Mouse (Mus musculus): ENCODE measurements at regions not wholly inside any gene's neighbourhood (a gene's known extent, or its start where the extent isn't known, plus 50 kb on each side); places are given as distances from the start of the nearest gene placed in this dataset.
"Not testable (repeated sequence)": the region's sequence is repeated elsewhere in the genome, so short reads cannot be mapped to it uniquely, and the experiment has no call there.

DNA sequence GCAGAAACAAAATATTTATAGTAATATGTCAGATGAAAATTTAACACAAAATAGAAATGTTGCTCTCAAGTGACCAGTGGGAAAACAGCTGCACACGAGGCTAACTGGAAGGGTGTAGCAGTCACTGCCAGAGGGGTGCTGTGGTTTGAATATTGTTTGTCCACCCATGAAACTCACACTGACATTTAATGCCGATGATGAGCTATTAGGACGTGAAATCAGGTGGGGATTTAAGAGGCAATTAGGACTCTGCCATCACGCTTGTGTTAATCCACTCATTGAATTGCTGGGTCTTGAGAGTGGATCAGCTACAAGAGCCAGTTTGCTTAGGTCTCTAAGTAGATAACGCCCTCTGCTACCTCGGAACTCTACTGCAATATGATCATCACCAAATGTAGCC is 114.3 kb upstream of the Slc1a3 start:
- H3K27ac ChIP-seq (replicated peaks): no peak overlapping the region
- WGBS: 67% methylated on average over 6 of the region's 6 CpGs
- H3K9ac ChIP-seq: no peak overlapping the region
- H3K27me3 ChIP-seq: no peaks in the 10 kb centered on the region
- H3K4me2 ChIP-seq (replicated peaks): no peak overlapping the region
- H3K4me3 ChIP-seq (replicated peaks): no peak overlapping the region
- no peak for ATAC-seq (ENCODE audit: insufficient number of reproducible peaks, low FRiP score, low TSS enrichment, low read depth)
- H3K9me3 ChIP-seq (replicated peaks): no peaks in the 10 kb centered on the region
- no peaks in the 10 kb centered on the region for H3K36me3 ChIP-seq
- H3K4me1 ChIP-seq: no peaks in the 10 kb centered on the region

DNA sequence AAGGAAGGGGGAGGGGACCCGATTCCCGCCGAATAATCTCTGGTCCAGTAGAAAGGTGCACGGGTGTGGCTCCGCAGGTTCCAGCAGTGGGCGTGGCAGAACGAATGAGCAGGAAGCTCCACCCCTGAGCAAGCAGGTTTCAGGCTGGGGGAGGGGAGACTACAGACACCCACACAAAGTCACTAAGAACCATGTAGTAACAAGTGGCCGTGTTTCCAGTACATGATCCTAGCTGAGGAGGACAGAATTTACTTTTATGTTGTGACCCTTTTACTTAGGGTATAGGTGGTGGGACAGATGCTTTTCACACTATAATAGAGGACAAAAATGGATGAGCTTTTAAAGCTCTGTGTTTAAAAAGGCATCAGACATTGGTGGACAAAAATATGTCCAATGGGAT is 112.2 kb upstream of the Slc1a3 start:
- not testable (repeated sequence) for H3K27me3 ChIP-seq; H3K4me3 ChIP-seq (replicated peaks); H3K4me1 ChIP-seq; H3K9me3 ChIP-seq (replicated peaks); H3K36me3 ChIP-seq; ATAC-seq (ENCODE audit: insufficient number of reproducible peaks, low FRiP score, low TSS enrichment, low read depth); H3K9ac ChIP-seq; H3K4me2 ChIP-seq (replicated peaks); H3K27ac ChIP-seq (replicated peaks)
- WGBS: 99% methylated on average over 3 of the region's 8 CpGs

DNA sequence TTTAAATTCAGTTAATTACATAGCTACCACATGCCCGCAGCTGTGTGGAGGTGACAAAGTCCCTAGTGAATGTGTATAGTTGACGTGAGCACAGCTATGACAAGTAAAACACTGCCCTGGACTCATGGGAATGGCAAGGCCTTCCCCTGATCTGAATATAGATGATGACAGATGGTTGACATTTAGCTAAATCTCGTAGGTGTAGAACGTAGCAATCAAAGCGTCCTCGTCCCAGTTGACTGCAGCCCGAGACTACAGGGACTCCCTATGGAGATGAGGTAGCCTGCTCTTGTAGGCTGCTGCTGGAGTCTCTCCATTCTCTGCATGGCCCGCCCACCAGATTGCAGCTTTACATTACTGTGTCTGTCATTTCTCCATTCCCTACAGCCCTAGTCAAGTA is 107.0 kb upstream of the Slc1a3 start:
- ATAC-seq (ENCODE audit: insufficient number of reproducible peaks, low FRiP score, low TSS enrichment, low read depth): peak; percentile 69; the same call in 1 of the 2 replicates
- WGBS: 77% methylated on average over 8 of the region's 8 CpGs

DNA sequence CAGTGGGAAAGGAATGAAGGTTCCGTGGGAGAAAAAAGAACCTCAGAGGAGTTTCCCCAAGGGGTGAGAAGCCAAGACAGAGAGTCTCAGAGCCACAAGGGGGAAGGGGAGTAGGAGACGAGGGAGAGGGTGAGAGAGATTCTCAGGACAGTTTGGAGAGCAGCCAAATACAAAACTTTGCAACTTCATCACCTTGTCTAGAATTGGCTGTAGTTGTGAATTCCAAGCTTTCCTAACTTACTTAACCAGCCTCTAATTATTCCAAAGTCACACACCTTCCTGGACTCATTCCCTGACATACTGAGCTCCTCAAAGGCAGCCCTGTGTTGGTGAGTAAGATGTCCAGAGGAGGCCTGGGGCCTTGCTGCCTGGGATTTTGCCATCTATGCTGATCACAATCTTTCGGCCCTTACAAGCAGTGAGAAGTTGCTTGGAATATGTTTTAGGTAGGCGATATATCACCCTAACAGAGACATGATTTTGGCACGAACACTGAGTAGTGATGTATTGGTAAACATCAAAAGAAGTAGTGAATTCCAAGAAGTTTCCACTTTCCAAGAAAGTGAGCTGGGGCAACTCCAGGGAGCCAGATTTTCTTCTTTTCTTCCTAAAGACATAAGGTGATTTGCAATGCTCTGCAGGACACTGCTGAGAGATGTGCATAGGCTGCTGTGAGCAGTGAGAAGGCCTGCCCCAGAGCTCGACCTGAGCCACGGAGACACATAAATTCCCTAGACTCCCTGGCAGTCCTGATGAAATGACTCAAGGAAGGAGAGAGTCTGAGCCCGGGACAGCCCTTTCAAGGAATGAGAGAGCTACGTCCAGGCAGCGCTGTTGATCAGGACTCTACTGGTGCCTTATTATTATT is 106.2 kb upstream of the Slc1a3 start:
- Histone ChIP-seq H3K36me3 (no peaks in the 10 kb centered on the region), H3K9me3 (replicated peaks) (no peaks in the 10 kb centered on the region), H3K4me2 (replicated peaks) (no peak overlapping the region), H3K27ac (replicated peaks) (no peak overlapping the region), H3K9ac (no peak overlapping the region), H3K4me1 (no peaks in the 10 kb centered on the region), H3K27me3 (no peaks in the 10 kb centered on the region), H3K4me3 (replicated peaks) (no peak overlapping the region)
- WGBS: 60% methylated on average over 10 of the region's 10 CpGs
- no peak for ATAC-seq (ENCODE audit: insufficient number of reproducible peaks, low FRiP score, low TSS enrichment, low read depth)

More for the DNA sequence above, 107.0 kb upstream of the Slc1a3 start:
- H3K9ac ChIP-seq: no peak overlapping the region
- H3K36me3 ChIP-seq: no peaks in the 10 kb centered on the region
- no peak overlapping the region for H3K4me2 ChIP-seq (replicated peaks)
- H3K4me1 ChIP-seq: no peaks in the 10 kb centered on the region
- no peak overlapping the region for H3K27ac ChIP-seq (replicated peaks)
- no peaks in the 10 kb centered on the region for H3K9me3 ChIP-seq (replicated peaks)
- no peaks in the 10 kb centered on the region for H3K27me3 ChIP-seq
- H3K4me3 ChIP-seq (replicated peaks): no peak overlapping the region

DNA sequence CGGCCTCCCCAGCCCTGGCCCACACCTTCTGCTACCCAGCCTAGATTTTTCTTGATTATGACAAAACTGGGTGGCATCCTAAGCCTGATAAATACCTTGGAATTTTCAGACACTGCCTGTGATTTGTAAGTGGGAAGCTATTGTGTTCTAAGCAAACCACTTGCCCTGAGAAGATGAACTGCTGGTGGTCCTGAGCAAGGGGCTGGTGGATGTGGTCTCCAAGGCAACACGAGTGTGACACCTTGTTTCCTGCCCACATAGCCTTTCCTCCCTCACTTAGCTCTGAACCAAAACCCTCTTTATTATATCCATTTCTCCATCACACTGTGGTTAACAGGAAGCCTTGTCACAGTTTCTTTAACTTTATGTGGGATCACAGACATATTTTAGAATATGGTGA is 105.4 kb upstream of the Slc1a3 start:
- Histone ChIP-seq H3K9ac (no peak overlapping the region), H3K4me2 (replicated peaks) (no peak overlapping the region), H3K4me1 (no peaks in the 10 kb centered on the region), H3K27me3 (no peaks in the 10 kb centered on the region), H3K27ac (replicated peaks) (no peak overlapping the region), H3K9me3 (replicated peaks) (no peaks in the 10 kb centered on the region), H3K36me3 (no peaks in the 10 kb centered on the region), H3K4me3 (replicated peaks) (no peak overlapping the region)
- no peak for ATAC-seq (ENCODE audit: insufficient number of reproducible peaks, low FRiP score, low TSS enrichment, low read depth)
- 65% methylated on average over 2 of the region's 2 CpGs for WGBS

DNA sequence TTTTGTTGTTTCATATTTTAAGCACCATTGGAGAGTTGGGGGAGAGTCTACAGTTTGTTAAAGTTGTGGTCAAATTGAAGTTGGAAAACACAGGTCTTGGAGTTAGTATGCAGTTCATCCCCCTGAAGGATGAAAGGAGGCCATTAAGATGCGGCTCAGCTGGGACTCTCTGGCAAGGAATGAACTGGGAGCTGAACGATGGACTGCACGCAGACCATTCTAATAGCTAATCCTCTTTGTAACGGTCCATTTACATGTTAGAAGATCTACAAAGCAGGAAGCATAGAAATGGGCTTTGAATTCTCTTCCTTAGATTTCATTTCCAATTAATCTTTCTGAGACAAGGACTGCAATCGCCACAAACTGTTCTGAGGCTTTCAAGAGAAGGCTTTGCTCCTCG is 104.7 kb upstream of the Slc1a3 start:
- H3K4me3 ChIP-seq (replicated peaks): no peak overlapping the region
- no peaks in the 10 kb centered on the region for H3K9me3 ChIP-seq (replicated peaks)
- no peak overlapping the region for H3K9ac ChIP-seq
- ATAC-seq (ENCODE audit: insufficient number of reproducible peaks, low FRiP score, low TSS enrichment, low read depth): no peak
- no peaks in the 10 kb centered on the region for H3K27me3 ChIP-seq
- no peaks in the 10 kb centered on the region for H3K36me3 ChIP-seq
- H3K27ac ChIP-seq (replicated peaks): no peak overlapping the region
- no peaks in the 10 kb centered on the region for H3K4me1 ChIP-seq
- 50% methylated on average over 6 of the region's 6 CpGs for WGBS
- H3K4me2 ChIP-seq (replicated peaks): no peak overlapping the region

DNA sequence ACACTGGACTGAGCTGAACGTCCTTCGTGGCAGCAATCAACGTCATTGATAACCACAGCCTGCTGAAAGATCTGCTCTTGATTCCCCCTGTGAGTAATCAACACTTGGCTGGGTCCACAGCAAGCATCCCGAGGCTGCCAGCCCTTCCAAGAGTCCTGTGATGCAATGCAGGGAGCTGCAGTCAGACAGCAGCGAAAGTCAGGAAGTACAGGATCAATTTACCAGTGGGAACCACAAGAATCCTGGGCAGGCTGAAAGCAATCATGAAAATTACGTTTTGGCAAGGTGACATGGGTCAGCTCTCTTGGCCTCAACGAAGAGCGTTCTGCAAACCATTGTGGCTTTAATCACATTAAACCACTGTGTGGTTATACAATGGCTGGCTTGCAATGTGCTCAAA is 95.8 kb upstream of the Slc1a3 start:
- peak; percentile 90 for ATAC-seq (ENCODE audit: insufficient number of reproducible peaks, low FRiP score, low TSS enrichment, low read depth)
- H3K9me3 ChIP-seq (replicated peaks): no peaks in the 10 kb centered on the region
- no peaks in the 10 kb centered on the region for H3K36me3 ChIP-seq
- H3K27ac ChIP-seq (replicated peaks): peak overlapping the region; percentile 60; the same call in 1 of the 2 replicates
- no peak overlapping the region for H3K4me2 ChIP-seq (replicated peaks)
- H3K4me3 ChIP-seq (replicated peaks): no peak overlapping the region
- no peak overlapping the region for H3K9ac ChIP-seq
- no peaks in the 10 kb centered on the region for H3K4me1 ChIP-seq
- 19% methylated on average over 8 of the region's 8 CpGs for WGBS
- H3K27me3 ChIP-seq: no peaks in the 10 kb centered on the region

DNA sequence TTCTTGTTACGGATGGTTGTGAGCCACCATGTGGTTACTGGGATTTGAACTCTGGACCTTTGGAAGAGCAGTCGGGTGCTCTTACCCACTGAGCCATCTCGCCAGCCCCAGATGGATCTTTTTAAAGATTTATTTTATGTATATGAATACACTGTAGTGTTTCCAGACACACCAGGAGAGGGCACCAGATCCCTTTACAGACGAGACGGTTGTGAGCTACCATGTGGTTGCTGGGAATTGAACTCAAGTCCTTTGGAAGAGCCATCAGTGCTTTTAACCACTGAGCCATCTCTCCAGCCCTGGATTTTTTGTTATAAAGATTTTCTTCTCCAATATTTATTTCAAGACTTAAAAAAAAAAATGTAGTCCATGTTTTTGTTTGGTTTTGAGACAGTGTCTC is 95.0 kb upstream of the Slc1a3 start:
- not testable (repeated sequence) for H3K36me3 ChIP-seq; H3K4me3 ChIP-seq (replicated peaks); H3K27me3 ChIP-seq; H3K9ac ChIP-seq; H3K9me3 ChIP-seq (replicated peaks); H3K4me2 ChIP-seq (replicated peaks); H3K4me1 ChIP-seq; ATAC-seq (ENCODE audit: insufficient number of reproducible peaks, low FRiP score, low TSS enrichment, low read depth)
- WGBS: 92% methylated on average over 5 of the region's 5 CpGs
- H3K27ac ChIP-seq (replicated peaks): peak overlapping the region; percentile 60

DNA sequence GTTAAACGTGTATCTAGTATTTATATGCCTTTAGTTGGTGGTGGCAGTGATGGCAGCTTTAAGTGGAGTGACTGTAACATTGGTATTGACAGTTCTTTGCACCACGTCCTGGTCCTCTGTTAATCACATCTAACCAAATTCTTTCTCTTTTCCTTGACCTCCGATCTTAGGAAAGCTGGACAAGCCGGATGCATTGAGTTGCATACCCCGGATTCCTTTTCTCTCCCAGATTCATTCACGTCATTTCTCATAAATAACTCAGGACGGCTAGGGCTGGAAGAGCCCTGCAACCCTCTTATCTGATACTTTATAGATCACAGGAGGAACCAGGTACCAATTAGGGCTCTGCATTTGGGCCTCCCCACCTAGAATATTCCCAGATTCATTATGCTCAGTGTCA is 91.5 kb upstream of the Slc1a3 start:
- H3K9me3 ChIP-seq (replicated peaks): no peaks in the 10 kb centered on the region
- H3K27me3 ChIP-seq: no peaks in the 10 kb centered on the region
- no peak overlapping the region for H3K9ac ChIP-seq
- ATAC-seq (ENCODE audit: insufficient number of reproducible peaks, low FRiP score, low TSS enrichment, low read depth): no peak
- no peaks in the 10 kb centered on the region for H3K36me3 ChIP-seq
- 60% methylated on average over 7 of the region's 7 CpGs for WGBS
- no peak overlapping the region for H3K4me3 ChIP-seq (replicated peaks)
- no peaks in the 10 kb centered on the region for H3K4me1 ChIP-seq
- H3K4me2 ChIP-seq (replicated peaks): no peak overlapping the region
- no peak overlapping the region for H3K27ac ChIP-seq (replicated peaks)

DNA sequence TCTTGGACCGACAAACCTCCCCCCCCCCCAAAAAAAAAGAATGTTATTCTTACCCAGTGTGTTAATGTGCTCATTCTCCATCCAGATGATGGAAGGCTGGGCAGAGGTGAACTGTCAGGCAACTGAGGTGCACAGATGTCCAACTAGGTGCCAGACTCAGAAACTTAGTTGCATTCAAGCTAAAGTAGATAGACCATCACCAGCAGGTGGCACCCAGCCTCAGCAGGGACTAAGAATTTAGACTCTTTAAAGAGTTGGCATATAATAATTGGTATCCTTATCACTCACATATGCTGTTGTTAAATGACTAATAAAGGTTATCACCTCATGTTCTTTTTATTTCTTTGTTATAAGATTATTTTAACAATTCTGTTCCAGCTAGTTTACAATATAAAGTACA is 86.5 kb upstream of the Slc1a3 start:
- ATAC-seq (ENCODE audit: insufficient number of reproducible peaks, low FRiP score, low TSS enrichment, low read depth): no peak
- Histone ChIP-seq H3K27me3 (no peaks in the 10 kb centered on the region), H3K4me1 (no peaks in the 10 kb centered on the region), H3K9ac (no peak overlapping the region), H3K27ac (replicated peaks) (no peak overlapping the region), H3K9me3 (replicated peaks) (no peaks in the 10 kb centered on the region), H3K36me3 (no peaks in the 10 kb centered on the region), H3K4me3 (replicated peaks) (no peak overlapping the region), H3K4me2 (replicated peaks) (no peak overlapping the region)
- 93% methylated on average over 1 of the region's 1 CpGs for WGBS

DNA sequence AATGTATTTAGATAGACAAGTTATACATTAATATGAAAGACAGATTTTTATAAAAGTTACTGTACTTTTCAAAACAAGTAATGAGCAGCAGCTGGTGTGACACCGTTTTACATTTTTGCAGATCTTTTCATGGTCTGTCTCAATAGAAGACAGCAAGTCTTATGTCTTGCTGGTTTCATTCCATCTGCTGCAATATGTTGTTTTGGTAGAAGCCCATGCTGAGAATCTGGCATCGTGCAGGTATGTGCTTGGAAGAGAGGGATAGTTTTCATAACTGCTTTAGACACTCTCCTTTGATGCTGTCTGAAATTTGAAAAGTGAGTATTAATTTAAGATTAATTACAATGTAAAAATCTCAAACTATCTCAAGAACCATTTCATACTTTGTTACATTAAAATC is 81.5 kb upstream of the Slc1a3 start:
- no peak overlapping the region for H3K4me2 ChIP-seq (replicated peaks)
- no peak overlapping the region for H3K9ac ChIP-seq
- H3K27ac ChIP-seq (replicated peaks): no peak overlapping the region
- H3K36me3 ChIP-seq: no peaks in the 10 kb centered on the region
- H3K4me1 ChIP-seq: peaks cover 3% of the 10 kb centered on the region; the same call in 1 of the 2 replicates
- no peak for ATAC-seq (ENCODE audit: insufficient number of reproducible peaks, low FRiP score, low TSS enrichment, low read depth)
- no peaks in the 10 kb centered on the region for H3K9me3 ChIP-seq (replicated peaks)
- WGBS: 46% methylated on average over 2 of the region's 2 CpGs
- no peak overlapping the region for H3K4me3 ChIP-seq (replicated peaks)
- H3K27me3 ChIP-seq: no peaks in the 10 kb centered on the region

DNA sequence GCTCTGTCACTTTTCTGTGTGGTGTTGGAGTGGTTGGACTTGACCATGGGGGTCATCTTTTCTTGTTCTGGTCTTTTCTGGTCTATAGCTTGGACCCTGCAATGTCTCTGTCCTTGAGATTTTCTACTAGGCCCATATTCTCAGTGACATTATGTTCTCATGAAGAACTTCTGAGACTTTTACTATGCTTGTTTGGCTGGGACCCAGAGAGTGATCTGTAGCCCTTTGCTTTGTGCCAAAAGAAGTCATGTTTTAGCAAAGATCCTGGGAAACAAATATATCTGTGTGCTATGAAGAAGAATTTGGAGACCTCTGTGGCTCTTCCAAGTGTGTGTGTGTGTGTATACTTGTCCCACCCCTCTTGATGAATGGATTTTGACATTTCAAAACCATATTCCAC is 79.4 kb upstream of the Slc1a3 start:
- Histone ChIP-seq H3K4me2 (replicated peaks) (no peak overlapping the region), H3K9ac (no peak overlapping the region), H3K27me3 (no peaks in the 10 kb centered on the region), H3K4me3 (replicated peaks) (no peak overlapping the region), H3K9me3 (replicated peaks) (no peaks in the 10 kb centered on the region), H3K36me3 (no peaks in the 10 kb centered on the region), H3K4me1 (peaks cover 9% of the 10 kb centered on the region; the same call in 1 of the 2 replicates), H3K27ac (replicated peaks) (0 out of 2 replicates have a peak overlapping the region, but pooled peaks have one; percentile 11)
- ATAC-seq (ENCODE audit: insufficient number of reproducible peaks, low FRiP score, low TSS enrichment, low read depth): no peak

Measured in embryonic facial prominence, embryonic 15.5 days (tissue).